ENCODE assay signal across 8 mouse cellular contexts in the genomic region with DNA sequence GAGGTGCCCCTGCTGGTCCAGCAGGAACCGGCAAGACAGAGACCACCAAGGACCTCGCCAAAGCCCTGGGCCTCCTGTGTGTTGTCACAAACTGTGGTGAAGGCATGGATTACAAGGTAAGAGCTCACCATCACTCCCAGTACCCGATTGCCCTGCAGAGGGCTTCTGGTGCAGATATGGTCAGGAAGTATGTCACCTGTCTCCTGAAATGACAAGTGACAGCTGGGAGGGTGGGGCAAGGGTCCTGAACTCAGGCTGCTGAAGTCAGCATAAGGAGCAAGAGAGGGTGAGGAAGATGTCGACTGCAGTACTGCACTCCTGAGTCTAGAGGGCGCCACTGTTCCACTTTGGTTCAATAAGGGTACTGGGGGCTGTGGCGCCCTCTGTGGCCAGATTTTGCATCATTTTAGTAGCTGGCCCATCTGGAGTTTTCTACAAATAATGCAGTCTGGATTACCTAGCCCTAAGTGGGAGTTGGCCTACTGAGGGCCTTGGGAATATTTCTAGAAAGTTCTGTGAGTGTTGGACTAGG. TPM values are rescaled to one million over a fixed set of nuclear protein-coding genes. Genes with fewer than 3 reads are reported as not detected.
DNase-seq lines count a peak whose midpoint lies in the region; ATAC-seq lines count a peak whose summit lies in the region.

No protein-coding gene starts in this region.

- intact Hi-C loops in gastrocnemius, postnatal 36 days (cut with DNase I) = no loop called here

- no peak overlapping the region for H3K4me3 ChIP-seq in liver, embryonic 11.5 days (ENCODE audit: low read depth, low read length)

- H3K36me3 ChIP-seq in liver, embryonic 11.5 days (ENCODE audit: control insufficient read depth, insufficient read depth, low read length) = no peaks in the 10 kb centered on the region

- H3K27me3 ChIP-seq in liver, embryonic 11.5 days (replicated peaks; ENCODE audit: control insufficient read depth, insufficient read depth, low read length) = no peaks in the 10 kb centered on the region

- no peak for ATAC-seq in liver, embryonic 11.5 days (replicated peaks; ENCODE audit: low FRiP score)
- no peak for ATAC-seq in erythroid progenitor cell, adult 5-6 weeks (replicated peaks; ENCODE audit: low FRiP score, poor library complexity, severe bottlenecking)

- H3K4me2 ChIP-seq in liver, embryonic 11.5 days = no peak overlapping the region

- H3K9me3 ChIP-seq in liver, embryonic 11.5 days (ENCODE audit: control insufficient read depth, low read length) = no peaks in the 10 kb centered on the region

- no peak overlapping the region for H3K27ac ChIP-seq in liver, embryonic 11.5 days (ENCODE audit: low read depth, low read length)

- peak; percentile 38 for DNase-seq in liver
- DNase-seq in liver, embryonic 11.5 days (ENCODE audit: low spot score) = no peak
- peak; percentile 81 for DNase-seq in NIH3T3 (ENCODE audit: low read depth)
- DNase-seq in cerebellum, adult 9-10 months = peak; percentile 88
- DNase-seq in gastrocnemius, postnatal 36 days = peak; percentile 34 to 40
- peak; percentile 16 to 68 for DNase-seq in left cerebral cortex, adult 9 months (ENCODE audit: low spot score in 2 of 2)
- DNase-seq in retina, adult 2 months (ENCODE audit: low read depth, low spot score) = peak; percentile 26

- no peaks in the 10 kb centered on the region for H3K4me1 ChIP-seq in liver, embryonic 11.5 days (replicated peaks; ENCODE audit: control insufficient read depth, insufficient read depth, low read length)

- no peak overlapping the region for H3K9ac ChIP-seq in liver, embryonic 11.5 days (ENCODE audit: low read depth, low read length)

- WGBS in liver, embryonic 11.5 days = 58% methylated on average over 6 of the region's 6 CpGs

RNA-seq across cellular contexts. Expression of a gene that starts 52.4 kb away (rescaled TPM):
- polyA plus RNA-seq in liver, embryonic 11.5 days (2014; fragmentation: Nextera tagmentation; extraction: Ambion mirVana) = 0.05 and 0.10 TPM in 2 replicates
- total RNA-seq in gastrocnemius, postnatal 36 days (2021) = under 1 TPM in 1 of 2 experiments, not detected in 1; 0.02 TPM
- under 0.01 TPM in 1 of 2 replicates, not detected in the other for total RNA-seq in erythroid progenitor cell, adult 5-6 weeks (2015; ENCODE audit: low replicate concordance)
- total RNA-seq in erythroid progenitor cell, adult 5-6 weeks (2017; ENCODE audit: low replicate concordance) = not detected in 2 replicates
